Mouse (Mus musculus) gastrocnemius, adult 2 months (tissue): ENCODE measurements around the gene Elf5. TPM values are rescaled to one million over a fixed set of nuclear protein-coding genes. Genes with fewer than 3 reads are reported as not detected.

Source experiments
- DNase-seq: peaks from one replicate; pipeline ENCODE4 v3.0.0; 2022
- H3K27ac ChIP-seq: fragments of 200-600 bp; 2 replicates; pipeline ENCODE4 v1.8.1; 2022; ENCODE audit warnings: mild to moderate bottlenecking
- H3K4me3 ChIP-seq: fragments of 200-600 bp; 2 replicates; pipeline ENCODE4 v1.8.1; 2022; ENCODE audit warnings: mild to moderate bottlenecking, moderate library complexity
- CTCF ChIP-seq: fragments of 200-600 bp; IDR thresholded peaks from 2 replicates; pipeline ENCODE4 v1.8.1; 2022; ENCODE audit warnings: antibody characterized with exemption, mild to moderate bottlenecking, moderate library complexity
- intact Hi-C: fragments of 180-260 bp; cut with DNase I; formaldehyde crosslinking; loops from one replicate; pipeline ENCODE4 v1.15.1; 2025
- total RNA-seq, 2 experiments: library from RNA; stranded (reverse); gene quantifications; 2 replicates each; pipeline ENCODE4 v1.2.3; 2021

The Elf5 gene
- total RNA-seq, 2 experiments from 2014 or later: not detected

DNA sequence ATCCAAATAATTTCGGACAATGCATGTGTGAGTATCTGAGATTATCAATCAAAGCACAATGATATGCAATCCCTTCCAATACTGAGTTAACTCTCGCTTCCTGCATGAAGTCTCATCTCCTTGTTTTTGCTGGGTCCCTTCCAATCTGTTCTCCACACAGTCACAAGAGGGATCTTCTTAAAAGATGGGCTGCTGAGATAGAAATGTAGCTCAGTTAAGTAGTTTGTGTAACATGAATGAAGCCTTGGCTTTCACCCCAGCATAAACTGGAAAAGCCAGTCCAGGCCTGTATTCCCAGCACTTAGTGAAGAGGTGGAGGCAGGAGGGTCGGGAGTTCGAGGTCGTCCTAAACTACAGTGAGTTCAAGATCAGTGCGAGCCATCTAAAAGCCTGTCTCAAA, 34.8 kb downstream of the Elf5 start:
- intact Hi-C loops: no loop called here
- no peak for TF ChIP-seq CTCF
- no peak overlapping the region for H3K4me3 ChIP-seq
- no peak overlapping the region for H3K27ac ChIP-seq
- DNase-seq: no peak

GRCm38 (mm10) chr2:103448947-103449560, 37.6 kb downstream of the Elf5 start:
- Histone ChIP-seq H3K4me3 (no peak overlapping the region), H3K27ac (no peak overlapping the region)
- no peak for DNase-seq
- intact Hi-C loops: no loop called here
- no peak for TF ChIP-seq CTCF

GRCm38 (mm10) chr2:103449813-103450212, 38.3 kb downstream of the Elf5 start:
- no peak overlapping the region for H3K27ac ChIP-seq
- intact Hi-C loops: loop anchor here (10.0 kb wide), 1 partner anchor 265 kb away; no protein-coding TSS in a partner anchor
- no peak for DNase-seq

GRCm38 (mm10) chr2:103450267-103450666, 38.8 kb downstream of the Elf5 start:
- TF ChIP-seq CTCF: no peak
- Histone ChIP-seq H3K27ac (no peak overlapping the region), H3K4me3 (no peak overlapping the region)
- DNase-seq: no peak
- intact Hi-C loops: loop anchor here (10.0 kb wide), 1 partner anchor 265 kb away; no protein-coding TSS in a partner anchor

More at GRCm38 (mm10) chr2:103449813-103450212, 38.3 kb downstream of the Elf5 start:
- TF ChIP-seq CTCF: no peak
- no peak overlapping the region for H3K4me3 ChIP-seq

- DNase-seq: no peak
- Histone ChIP-seq H3K4me3 (no peak overlapping the region), H3K27ac (no peak overlapping the region)
- intact Hi-C loops: loop anchor here (10.0 kb wide), 1 partner anchor 262 kb away; no protein-coding TSS in a partner anchor
- TF ChIP-seq CTCF: no peak
Measured at GRCm38 (mm10) chr2:103452550-103452949, 41.1 kb downstream of the Elf5 start.

DNA sequence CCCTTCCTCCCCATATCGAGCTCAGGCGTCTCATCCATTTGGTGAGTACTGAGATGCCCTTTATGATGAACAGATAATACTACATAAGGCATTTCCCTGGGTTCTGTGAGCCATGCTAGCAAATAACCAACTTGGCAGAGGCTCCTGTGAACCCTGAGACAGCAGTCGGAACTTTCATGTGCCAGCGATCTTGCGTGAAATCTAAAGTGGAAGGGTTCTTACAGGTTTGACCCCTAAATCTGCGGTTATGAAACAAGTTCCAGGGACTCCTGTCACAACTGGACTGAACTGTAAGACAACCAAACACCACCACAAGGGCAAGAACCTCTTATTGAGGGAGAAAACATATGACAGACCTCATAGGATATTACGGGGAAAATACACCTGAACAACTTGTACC, 44.3 kb downstream of the Elf5 start:
- H3K27ac ChIP-seq: no peak overlapping the region
- no peak for TF ChIP-seq CTCF
- no peak overlapping the region for H3K4me3 ChIP-seq
- no peak for DNase-seq
- intact Hi-C loops: loop anchor here (1.0 to 10.0 kb wide), 2 partner anchors 92 to 259 kb away; no protein-coding TSS in a partner anchor

DNA sequence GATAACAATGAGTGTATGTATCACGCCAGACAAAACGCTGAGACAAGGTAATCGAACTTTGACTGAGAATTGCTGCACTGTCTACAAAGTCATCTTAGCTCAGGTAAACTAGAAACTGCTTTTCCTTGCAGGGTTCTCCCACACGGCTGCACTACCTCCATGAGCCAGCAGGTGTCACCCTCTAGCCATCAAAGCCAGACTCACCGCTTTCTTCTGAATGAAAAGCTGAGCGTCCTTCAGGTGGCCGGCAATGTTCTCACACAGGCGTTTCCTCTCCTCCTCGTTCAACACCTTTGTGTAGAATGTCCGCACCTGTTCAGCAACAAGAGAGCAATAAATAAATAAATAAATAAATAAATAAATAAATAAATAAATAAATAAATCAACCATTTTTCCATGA, 45.2 kb downstream of the Elf5 start:
- DNase-seq: peak; percentile 81
- intact Hi-C loops: loop anchor here (1.0 to 10.0 kb wide), 2 partner anchors 91 to 258 kb away; no protein-coding TSS in a partner anchor
- no peak overlapping the region for H3K27ac ChIP-seq
- TF ChIP-seq CTCF: no peak
- H3K4me3 ChIP-seq: no peak overlapping the region

DNA sequence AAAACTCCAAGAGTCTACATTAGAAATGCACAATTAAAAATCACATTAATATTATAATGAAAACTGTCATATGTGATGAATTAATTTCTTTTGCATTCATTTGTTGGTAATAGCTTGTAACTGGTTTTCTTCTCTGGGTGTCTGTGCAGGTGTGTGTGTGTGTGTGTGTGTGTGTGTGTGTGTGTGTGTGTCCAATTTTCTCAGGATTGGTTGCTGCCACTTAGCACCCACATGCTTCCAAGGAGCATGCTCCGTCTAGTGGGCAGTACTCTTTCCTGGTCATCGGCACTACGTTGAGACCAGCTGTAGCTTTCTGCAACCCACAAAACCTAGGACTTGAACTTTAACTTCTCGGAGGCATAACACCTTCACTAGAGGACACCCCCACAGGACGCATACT, 45.6 kb downstream of the Elf5 start:
- intact Hi-C loops: loop anchor here (10.0 kb wide), 1 partner anchor 258 kb away; no protein-coding TSS in a partner anchor
- H3K4me3 ChIP-seq: no peak overlapping the region
- TF ChIP-seq CTCF: no peak

DNA sequence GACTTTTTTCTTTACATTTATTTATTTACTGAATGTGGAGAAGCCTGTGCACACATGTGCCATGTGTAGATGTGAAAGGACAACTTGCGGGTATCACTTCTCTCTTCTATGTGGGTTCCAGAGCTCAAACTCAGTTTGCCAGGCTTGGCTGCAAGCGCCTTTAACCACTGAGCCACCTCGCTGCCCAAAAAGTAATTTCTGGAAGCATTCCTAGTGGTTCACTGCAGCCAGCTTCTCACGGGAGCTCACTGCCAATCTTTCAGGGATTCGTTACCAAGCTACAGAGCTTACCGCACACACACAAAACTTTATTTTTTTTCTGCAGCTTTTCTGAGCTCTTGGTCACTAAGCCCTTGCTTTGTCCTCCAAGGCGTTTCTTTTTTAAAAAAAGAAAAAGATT, 46.1 kb downstream of the Elf5 start:
- TF ChIP-seq CTCF: no peak
- DNase-seq: no peak
- intact Hi-C loops: loop anchor here (10.0 kb wide), 1 partner anchor 257 kb away; no protein-coding TSS in a partner anchor
- Histone ChIP-seq H3K4me3 (no peak overlapping the region), H3K27ac (no peak overlapping the region)

More for the DNA sequence above, 45.6 kb downstream of the Elf5 start:
- DNase-seq: no peak
- H3K27ac ChIP-seq: no peak overlapping the region

- H3K27ac ChIP-seq: no peak overlapping the region
- no peak for DNase-seq
- TF ChIP-seq CTCF: no peak
- no peak overlapping the region for H3K4me3 ChIP-seq
- intact Hi-C loops: loop anchor here (10.0 kb wide), 1 partner anchor 256 kb away; no protein-coding TSS in a partner anchor
Measured at GRCm38 (mm10) chr2:103459069-103459468, 47.6 kb downstream of the Elf5 start.

DNA sequence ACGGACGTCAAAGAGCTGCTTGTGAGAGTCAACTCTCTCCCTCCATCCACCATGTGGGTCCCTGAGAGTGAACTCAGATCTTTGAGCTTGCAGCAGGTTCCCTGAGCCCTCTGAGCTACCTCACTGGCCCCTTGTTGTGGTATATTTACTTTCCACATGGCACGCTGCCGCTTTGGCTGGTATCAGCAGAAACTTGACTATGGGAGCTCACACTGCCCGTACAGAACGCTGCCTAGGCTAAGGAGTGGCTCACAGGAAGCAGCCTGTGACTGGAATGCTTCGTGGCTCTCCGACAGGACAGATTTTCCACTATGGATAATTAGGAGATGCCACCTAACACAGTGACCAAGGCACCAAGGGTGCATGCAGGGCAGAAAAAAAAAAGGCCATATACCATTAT, 49.7 kb downstream of the Elf5 start:
- peak overlapping the region; percentile 31; the same call in 1 of the 2 replicates for H3K27ac ChIP-seq
- no peak for TF ChIP-seq CTCF
- intact Hi-C loops: loop anchor here (5.0 kb wide), 1 partner anchor 271 kb away; no protein-coding TSS in a partner anchor
- H3K4me3 ChIP-seq: no peak overlapping the region
- DNase-seq: peak; percentile 49

DNA sequence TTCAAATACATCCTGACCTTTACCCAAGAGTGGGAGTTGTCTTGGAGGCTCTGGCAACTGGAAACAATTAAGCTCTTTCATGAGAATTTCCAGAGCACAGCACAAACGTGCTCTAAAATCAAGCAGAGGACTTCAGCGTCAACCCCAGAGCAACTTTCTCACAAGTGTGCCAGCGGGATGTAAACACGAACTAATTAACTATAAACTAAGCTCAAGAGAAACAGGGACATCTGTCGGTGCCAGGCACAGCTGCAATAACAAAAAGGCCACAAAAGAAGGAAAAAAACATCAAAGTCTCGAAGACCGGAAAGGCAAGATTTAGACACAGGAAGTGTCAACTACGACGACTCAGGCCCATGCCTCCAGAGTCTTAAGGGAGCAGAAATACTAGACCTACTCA, 50.3 kb downstream of the Elf5 start:
- no peak for DNase-seq
- Histone ChIP-seq H3K27ac (no peak overlapping the region), H3K4me3 (no peak overlapping the region)
- intact Hi-C loops: loop anchor here (5.0 kb wide), 1 partner anchor 271 kb away; no protein-coding TSS in a partner anchor
- no peak for TF ChIP-seq CTCF

GRCm38 (mm10) chr2:103462746-103463145, 51.3 kb downstream of the Elf5 start:
- no peak for TF ChIP-seq CTCF
- Histone ChIP-seq H3K4me3 (no peak overlapping the region), H3K27ac (no peak overlapping the region)
- no peak for DNase-seq
- intact Hi-C loops: loop anchor here (5.0 kb wide), 1 partner anchor 270 kb away; no protein-coding TSS in a partner anchor
